Mouse (Mus musculus): ENCODE measurements around the gene Ccdc58. TPM values are rescaled to one million over a fixed set of nuclear protein-coding genes. Genes with fewer than 3 reads are reported as not detected.

Ccdc58 gene
- polyA plus RNA-seq (2017; shearing (Covaris generic)) = 10 to 100 TPM; 28.4 to 30.6 TPM

DNA sequence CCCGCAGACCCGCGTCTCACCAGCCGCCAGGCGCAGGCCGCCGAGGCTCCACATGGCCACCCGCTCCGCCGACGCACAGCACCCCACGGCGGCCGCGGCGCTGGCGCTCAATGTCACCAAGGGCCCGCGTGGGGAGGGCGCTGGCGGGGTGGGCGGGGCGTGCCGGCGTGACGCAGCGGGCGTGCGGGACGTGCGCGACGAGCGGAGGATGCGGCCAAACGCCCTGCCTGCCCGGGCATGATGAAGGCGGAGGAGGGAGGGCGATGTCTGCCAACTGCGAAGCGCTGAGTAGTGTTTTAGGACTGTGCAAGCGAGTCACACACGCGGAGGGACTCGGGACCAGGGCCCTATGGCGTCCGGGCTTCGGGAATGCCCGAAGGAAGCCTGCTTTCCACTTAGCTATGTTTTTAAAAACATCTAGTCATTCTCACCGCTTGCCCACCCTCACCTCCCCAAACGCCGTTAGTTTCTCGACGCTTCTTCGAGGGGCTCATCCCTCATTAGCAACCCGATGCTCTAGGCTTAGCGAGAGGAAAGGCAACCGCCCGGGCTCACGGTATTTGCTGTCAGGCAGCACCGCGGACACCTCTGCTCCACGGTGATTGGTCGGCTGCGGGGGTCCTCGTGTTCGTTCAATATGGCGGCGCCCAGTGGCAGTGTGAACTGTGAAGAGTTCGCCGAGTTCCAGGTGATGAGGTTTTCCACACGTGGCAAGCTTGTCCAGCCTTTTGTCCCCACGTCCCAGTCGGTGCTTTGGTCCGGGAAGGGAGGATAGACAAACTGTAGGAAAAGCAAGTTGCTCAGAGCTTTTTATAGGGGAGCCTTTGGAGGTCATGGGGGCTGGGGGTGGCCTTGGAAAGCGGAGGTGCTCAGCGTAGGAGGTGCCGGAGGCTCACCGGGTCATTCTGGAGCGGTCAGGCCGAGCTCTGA lies at the start of gene Ccdc58, which contains the start of gene Fam162a:
Gene Ccdc58, plus strand, starts transcription at position 236 of the 930 bp plus-strand sequence.
Gene Fam162a, minus strand, starts transcription at position 145 of the 930 bp plus-strand sequence.

DNA sequence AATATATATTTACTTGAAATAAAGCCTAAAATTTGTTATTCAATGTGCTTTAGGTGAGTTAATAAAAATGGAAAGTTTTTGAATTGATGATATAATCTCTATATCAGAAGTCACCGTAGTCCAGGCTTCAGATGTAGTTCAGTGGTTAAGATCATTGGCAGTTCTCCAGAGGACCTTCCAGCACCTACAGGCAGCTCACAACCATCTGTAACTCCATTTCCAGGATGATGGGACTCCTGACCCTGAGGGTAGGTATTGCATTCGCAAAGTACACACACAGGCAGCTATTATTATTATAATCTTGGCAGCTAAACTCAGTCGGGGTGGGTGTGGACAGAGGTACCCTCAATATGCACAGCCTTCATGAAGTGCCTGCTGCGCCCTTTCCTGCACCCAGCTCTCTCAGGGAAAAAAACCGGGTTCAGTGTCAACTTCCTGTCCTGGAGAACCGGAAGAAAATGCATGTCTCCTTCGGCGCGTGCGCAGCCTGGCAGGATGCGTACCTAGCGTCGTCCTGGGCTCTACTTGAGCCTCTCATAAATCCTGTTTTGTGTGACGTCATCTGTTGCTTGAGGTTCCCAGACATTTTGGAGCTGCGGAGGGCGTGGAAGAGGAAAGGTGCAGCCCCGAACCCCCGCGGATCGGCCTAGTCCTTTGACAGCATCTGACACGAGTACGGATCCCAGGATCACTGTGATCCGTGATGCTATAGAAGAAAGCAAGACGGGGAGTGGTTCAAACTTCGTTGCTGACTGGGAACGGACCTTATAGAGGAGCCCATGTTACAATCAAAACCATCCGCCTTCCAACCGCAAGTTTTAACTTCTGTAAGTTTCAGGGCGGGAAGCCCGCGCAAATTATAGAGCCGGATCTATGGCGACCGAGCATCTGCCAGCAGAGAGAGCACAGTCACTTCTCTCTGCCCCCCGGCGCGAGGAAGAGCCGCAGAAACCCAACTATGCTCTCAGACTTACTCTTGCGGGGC lies 30.6 kb upstream of the Ccdc58 start, which contains the start of gene Wdr5b:
Gene Wdr5b, plus strand, starts transcription at position 551 of the 985 bp plus-strand sequence.

DNA sequence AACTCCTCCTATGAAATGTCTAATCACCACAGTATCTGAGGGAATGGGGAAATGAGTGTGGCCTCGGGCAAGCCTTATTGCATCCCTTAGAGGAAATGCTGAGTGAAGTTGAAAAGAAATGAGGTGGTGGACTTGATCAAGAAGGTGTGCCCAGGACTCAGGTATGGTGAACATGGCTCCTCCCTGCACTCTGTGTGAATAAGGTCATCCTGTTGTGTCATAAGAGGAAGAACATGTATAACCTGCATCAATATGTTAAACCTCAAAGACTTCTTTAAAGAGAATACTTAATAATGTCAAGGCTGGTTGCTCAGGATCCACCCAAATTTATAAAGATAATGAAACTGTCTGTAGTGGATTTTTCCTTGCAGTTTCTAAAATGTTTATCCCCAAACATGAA lies 59.7 kb downstream of the Ccdc58 start, which contains the start of gene Csta1:
Gene Csta1, minus strand, starts transcription at position 101 of the 400 bp plus-strand sequence.

Other genes with a start within 250 kb of the Ccdc58 start
- 10 to 100 TPM; 72.6 to 94.6 TPM for gene Parp14, start 200.1 kb upstream of the Ccdc58 start, polyA plus RNA-seq (2017; shearing (Covaris generic))
- 100 to 1,000 TPM; 124 to 132 TPM for gene Parp9, start 133.2 kb upstream of the Ccdc58 start, polyA plus RNA-seq (2017; shearing (Covaris generic))
- gene Dtx3l, start 132.5 kb upstream of the Ccdc58 start, polyA plus RNA-seq (2017; shearing (Covaris generic)) = 100 to 1,000 TPM in 1 of 2 experiments, 10 to 100 TPM in 1; 70.1 to 103 TPM
- gene Kpna1, start 92.9 kb upstream of the Ccdc58 start, polyA plus RNA-seq (2017; shearing (Covaris generic)) = 10 to 100 TPM; 50.4 to 64.1 TPM
- gene Wdr5b, start 30.5 kb upstream of the Ccdc58 start, polyA plus RNA-seq (2017; shearing (Covaris generic)) = 1 to 10 TPM; 5.1 to 8.6 TPM
- 100 to 1,000 TPM; 108 to 121 TPM for gene Fam162a, start 91 bp upstream of the Ccdc58 start, polyA plus RNA-seq (2017; shearing (Covaris generic))
- gene Csta1, start 59.6 kb downstream of the Ccdc58 start, polyA plus RNA-seq (2017; shearing (Covaris generic)) = under 1 TPM in 1 of 2 experiments, not detected in 1; 0.65 TPM
- not detected for gene Stfa2l1, start 85.1 kb downstream of the Ccdc58 start, polyA plus RNA-seq (2017; shearing (Covaris generic))
- not detected for gene Gm5483, start 112.5 kb downstream of the Ccdc58 start, polyA plus RNA-seq (2017; shearing (Covaris generic))
- gene Gm5416, start 138.7 kb downstream of the Ccdc58 start, polyA plus RNA-seq (2017; shearing (Covaris generic)) = not detected
- not detected for gene 2010005H15Rik, start 149.8 kb downstream of the Ccdc58 start, polyA plus RNA-seq (2017; shearing (Covaris generic))
- gene Stfa1, start 205.3 kb downstream of the Ccdc58 start, polyA plus RNA-seq (2017; shearing (Covaris generic)) = not detected